ENCODE assay signal across 10 mouse cellular contexts in the genomic region with DNA sequence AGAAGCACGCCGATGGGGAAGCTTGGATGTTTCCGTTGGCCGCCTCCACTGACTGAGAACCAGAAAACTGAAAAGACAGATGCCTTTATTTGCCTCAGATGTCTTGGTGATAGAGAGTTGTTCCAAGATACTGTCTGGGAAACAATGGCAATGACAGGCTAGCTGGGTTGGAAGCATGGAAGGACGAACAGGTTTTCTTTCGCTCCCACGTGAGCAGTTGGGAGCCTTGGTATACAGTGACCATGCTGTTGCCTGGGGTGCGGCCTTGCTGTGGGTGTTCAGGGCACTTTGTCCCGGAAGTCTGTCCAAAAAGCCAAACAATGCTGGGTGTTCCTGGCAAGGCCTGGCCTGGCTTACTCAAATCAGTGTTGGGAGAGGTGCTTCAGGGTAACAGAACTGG.
DNase-seq lines count a peak whose midpoint lies in the region; ATAC-seq lines count a peak whose summit lies in the region.
"Had no signal": no experiment of that assay in that cellular context is flagged by ENCODE, and none has a peak within 500 bp of the region (broad histone marks: within the 10 kb centered on the region; RNA-seq: fewer than 3 reads in every experiment).

No protein-coding gene starts in this region.

- no peak overlapping the region for H3K4me3 ChIP-seq in hindbrain, embryonic 16.5 days (ENCODE audit: low read length)

- no peaks in the 10 kb centered on the region for H3K9me3 ChIP-seq in hindbrain, embryonic 16.5 days (ENCODE audit: control insufficient read depth, low read length)

- no peaks in the 10 kb centered on the region for H3K36me3 ChIP-seq in hindbrain, embryonic 16.5 days (ENCODE audit: control insufficient read depth, insufficient read depth, low read length)

- intact Hi-C loops in heart, postnatal 10 days (cut with DNase I), result no loop called here

- H3K4me1 ChIP-seq in hindbrain, embryonic 16.5 days (ENCODE audit: control insufficient read depth, insufficient read depth, low read depth, low read length), result no peaks in the 10 kb centered on the region

- no peak for ATAC-seq in hindbrain, embryonic 16.5 days
- ATAC-seq: intestine, postnatal 0 days had no signal

- no peaks in the 10 kb centered on the region for H3K27me3 ChIP-seq in hindbrain, embryonic 16.5 days (replicated peaks; ENCODE audit: control insufficient read depth, insufficient read depth, low read length)

- 81% methylated on average over 9 of the region's 9 CpGs for WGBS in hindbrain, embryonic 16.5 days

- H3K27ac ChIP-seq in hindbrain, embryonic 16.5 days (ENCODE audit: low read depth, low read length), result no peak overlapping the region

- H3K4me2 ChIP-seq in hindbrain, embryonic 16.5 days (ENCODE audit: low read length), result no peak overlapping the region

- peak; percentile 14 for DNase-seq in layer of hippocampus, adult 9-11 months
- DNase-seq in layer of hippocampus, postnatal 25 days (ENCODE audit: extremely low spot score in 1 of 2, low spot score in 1 of 2), result no peak
- peak; percentile 12 to 30 for DNase-seq in gastrocnemius, adult 8-10 months (ENCODE audit: low spot score in 2 of 2)
- DNase-seq in heart, postnatal 10 days, result peak; percentile 28 to 43
- peak; percentile 32 for DNase-seq in lung, postnatal 14 days
- no peak for DNase-seq in cerebellum, postnatal 4 days (ENCODE audit: low spot score in 2 of 2)
- DNase-seq: right cerebral cortex, adult 18-20 months; thymus, postnatal 36 days had no signal

- H3K9ac ChIP-seq in hindbrain, embryonic 16.5 days (ENCODE audit: low read depth, low read length), result no peak overlapping the region

Comparison
In these comparisons a context has a peak if more than half of its experiments do, and no peak if none do; other contexts are left out.
1. DNase-seq: peak in layer of hippocampus, adult 9-11 months (single experiment), gastrocnemius, adult 8-10 months (2 of 2), heart, postnatal 10 days (2 of 2) and lung, postnatal 14 days (single experiment); none in layer of hippocampus, postnatal 25 days (0 of 2) and cerebellum, postnatal 4 days (0 of 2).